Mouse (Mus musculus) thymus, postnatal 25 days (tissue): ENCODE results near the gene Gm9789.
"Not testable (repeated sequence)": the region's sequence is repeated elsewhere in the genome, so short reads cannot be mapped to it uniquely, and the experiment has no call there.

Source experiments
- DNase-seq: peaks from one replicate; pipeline ENCODE4 v3.0.0; 2022

Gm9789 gene

GRCm38 (mm10) chr16:89157652-89158051, at the start of gene Gm9789:
TSS of gene Gm9789 (plus strand) at chr16:89157952.
- DNase-seq = no peak

- DNase-seq = no peak
These were observed 17.2 kb upstream of the Gm9789 start, which contains the start of gene Gm6358 for GRCm38 (mm10) chr16:89140551-89140950. TSS of gene Gm6358 (plus strand) at chr16:89140851.

- DNase-seq = no peak
These were observed 7.0 kb upstream of the Gm9789 start, which contains the start of gene Gm10061 for GRCm38 (mm10) chr16:89150786-89151185. TSS of gene Gm10061 (plus strand) at chr16:89151086.

- not testable (repeated sequence) for DNase-seq
These were observed 11.4 kb downstream of the Gm9789 start, which contains the start of gene Gm7735 for GRCm38 (mm10) chr16:89169190-89169589. TSS of gene Gm7735 (plus strand) at chr16:89169490.

GRCm38 (mm10) chr16:89174435-89174834, 16.7 kb downstream of the Gm9789 start, which contains the start of gene 1110057P08Rik:
TSS of gene 1110057P08Rik (plus strand) at chr16:89174735.
- DNase-seq = no peak

GRCm38 (mm10) chr16:89188621-89189020, 30.9 kb downstream of the Gm9789 start:
- DNase-seq = no peak

- DNase-seq = no peak
These were observed 47.8 kb downstream of the Gm9789 start, which contains the start of gene Krtap20-2 for GRCm38 (mm10) chr16:89205561-89205960. TSS of gene Krtap20-2 (plus strand) at chr16:89205861.
